Mouse (Mus musculus): ENCODE results near the gene Cacna1c. TPM values are rescaled to one million over a fixed set of nuclear protein-coding genes. Genes with fewer than 3 reads are reported as not detected.

The Cacna1c gene
- 0.05 TPM in 1 of 2 replicates, not detected in the other for total RNA-seq (2017)

GRCm38 (mm10) chr6:119196382-119197305 is at the start of gene Cacna1c:
TSS of gene Cacna1c (minus strand) at chr6:119196418.
- no peak for ATAC-seq (replicated peaks; ENCODE audit: low read depth, poor library complexity, severe bottlenecking)

- ATAC-seq (replicated peaks; ENCODE audit: low read depth, poor library complexity, severe bottlenecking) = no peak
Observed at GRCm38 (mm10) chr6:119240871-119241705, 44.9 kb upstream of the Cacna1c start.

- ATAC-seq (replicated peaks; ENCODE audit: low read depth, poor library complexity, severe bottlenecking) = no peak
Observed at GRCm38 (mm10) chr6:119240256-119240655, 44.0 kb upstream of the Cacna1c start.

- no peak for ATAC-seq (replicated peaks; ENCODE audit: low read depth, poor library complexity, severe bottlenecking)
Observed at GRCm38 (mm10) chr6:119239341-119240005, 43.3 kb upstream of the Cacna1c start.

GRCm38 (mm10) chr6:119237427-119237989 is 41.3 kb upstream of the Cacna1c start:
- ATAC-seq (replicated peaks; ENCODE audit: low read depth, poor library complexity, severe bottlenecking) = no peak

- ATAC-seq (replicated peaks; ENCODE audit: low read depth, poor library complexity, severe bottlenecking) = no peak
Observed at GRCm38 (mm10) chr6:119236241-119236640, 40.0 kb upstream of the Cacna1c start, which contains the start of gene Cacna2d4. TSS of gene Cacna2d4 (plus strand) at chr6:119236526.

- no peak for ATAC-seq (replicated peaks; ENCODE audit: low read depth, poor library complexity, severe bottlenecking)
Observed at GRCm38 (mm10) chr6:119235441-119235840, 39.2 kb upstream of the Cacna1c start.

- no peak for ATAC-seq (replicated peaks; ENCODE audit: low read depth, poor library complexity, severe bottlenecking)
Observed at GRCm38 (mm10) chr6:119233066-119233465, 36.8 kb upstream of the Cacna1c start.

- no peak for ATAC-seq (replicated peaks; ENCODE audit: low read depth, poor library complexity, severe bottlenecking)
Observed at GRCm38 (mm10) chr6:119228861-119229603, 32.8 kb upstream of the Cacna1c start.

- ATAC-seq (replicated peaks; ENCODE audit: low read depth, poor library complexity, severe bottlenecking) = no peak
Observed at GRCm38 (mm10) chr6:119227001-119227400, 30.8 kb upstream of the Cacna1c start.

GRCm38 (mm10) chr6:119225731-119226130 is 29.5 kb upstream of the Cacna1c start:
- no peak for ATAC-seq (replicated peaks; ENCODE audit: low read depth, poor library complexity, severe bottlenecking)

GRCm38 (mm10) chr6:119225226-119225625 is 29.0 kb upstream of the Cacna1c start:
- no peak for ATAC-seq (replicated peaks; ENCODE audit: low read depth, poor library complexity, severe bottlenecking)

- no peak for ATAC-seq (replicated peaks; ENCODE audit: low read depth, poor library complexity, severe bottlenecking)
Observed at GRCm38 (mm10) chr6:119224451-119225195, 28.4 kb upstream of the Cacna1c start.

- ATAC-seq (replicated peaks; ENCODE audit: low read depth, poor library complexity, severe bottlenecking) = peak; percentile 93
Observed at GRCm38 (mm10) chr6:119220297-119220696, 24.1 kb upstream of the Cacna1c start.

- no peak for ATAC-seq (replicated peaks; ENCODE audit: low read depth, poor library complexity, severe bottlenecking)
Observed at GRCm38 (mm10) chr6:119219237-119219870, 23.1 kb upstream of the Cacna1c start.

GRCm38 (mm10) chr6:119218591-119218990 is 22.4 kb upstream of the Cacna1c start:
- no peak for ATAC-seq (replicated peaks; ENCODE audit: low read depth, poor library complexity, severe bottlenecking)

- ATAC-seq (replicated peaks; ENCODE audit: low read depth, poor library complexity, severe bottlenecking) = no peak
Observed at GRCm38 (mm10) chr6:119217661-119218060, 21.4 kb upstream of the Cacna1c start.

GRCm38 (mm10) chr6:119215040-119215613 is 18.9 kb upstream of the Cacna1c start:
- no peak for ATAC-seq (replicated peaks; ENCODE audit: low read depth, poor library complexity, severe bottlenecking)
